Mouse (Mus musculus): Measurements from ENCODE around the gene Znhit2. TPM values are rescaled to one million over a fixed set of nuclear protein-coding genes. Genes with fewer than 3 reads are reported as not detected.
A peak's percentile ranks its signal among the peaks of the same experiment; 100 is the strongest.

Znhit2 gene
- polyA plus RNA-seq, 1 experiment from 2014 or later: 39.0 TPM

DNA sequence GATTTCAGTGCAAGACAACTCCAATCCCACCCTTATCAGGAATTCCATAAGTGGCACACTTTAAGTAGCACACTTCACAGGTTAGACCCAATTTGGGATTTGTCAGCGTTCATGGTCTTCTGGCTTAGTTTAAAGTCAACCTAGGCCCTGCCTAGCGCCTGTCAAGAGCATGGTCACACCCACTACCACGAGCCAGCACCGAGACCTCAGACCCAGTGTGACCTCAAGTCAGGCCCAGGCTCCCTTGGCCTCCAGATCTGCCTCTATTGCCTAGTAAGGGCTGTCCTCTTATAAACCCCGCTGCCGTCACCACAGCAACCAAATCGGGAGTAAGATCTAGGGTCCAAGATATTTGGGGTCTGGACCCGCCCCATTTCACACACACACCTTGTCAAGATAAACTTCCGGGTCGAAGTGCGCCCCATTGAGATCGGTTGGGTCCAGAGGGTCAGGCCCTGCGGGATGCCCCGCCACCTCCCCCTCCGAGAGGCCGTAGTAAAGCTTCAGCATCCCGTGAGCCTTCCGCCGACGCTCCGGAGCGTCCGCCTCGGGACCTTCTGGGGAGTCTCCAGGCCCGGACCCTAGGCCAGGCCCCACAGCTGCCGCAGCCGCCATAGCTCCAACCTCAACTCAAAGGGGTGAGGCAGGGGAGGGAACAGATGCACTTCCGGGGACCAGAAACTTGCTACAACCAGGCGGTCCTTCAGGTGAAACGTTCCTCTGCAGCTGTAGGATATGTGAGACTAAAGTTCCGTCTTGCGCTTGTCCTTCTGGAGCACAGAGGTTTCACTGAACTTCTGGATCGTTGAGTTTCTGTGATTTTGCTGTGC lies 15.8 kb downstream of the Znhit2 start, which contains the start of gene Vps51:
Gene Vps51 (minus strand): TSS at position 668 of the 830 bp plus-strand sequence.
- Histone ChIP-seq H3K4me3 (replicated peaks) (peak within 1 kb of the TSS; percentile 78), H3K36me3 (peaks cover 51% of the 10 kb centered on the region), H3K9me3 (no peaks in the 10 kb centered on the region), H3K27ac (peak within 1 kb of the TSS; percentile 80), H3K9ac (replicated peaks) (peak within 1 kb of the TSS; percentile 77), H3K4me2 (peak within 1 kb of the TSS; percentile 90), H3K27me3 (no peaks in the 10 kb centered on the region), H3K4me1 (replicated peaks) (peaks cover 14% of the 10 kb centered on the region)
- WGBS: 1% methylated on average over 33 of the region's 33 CpGs
- ATAC-seq (ENCODE audit: insufficient number of reproducible peaks, insufficient read depth, low FRiP score, low TSS enrichment, low read depth): peak; percentile 84

DNA sequence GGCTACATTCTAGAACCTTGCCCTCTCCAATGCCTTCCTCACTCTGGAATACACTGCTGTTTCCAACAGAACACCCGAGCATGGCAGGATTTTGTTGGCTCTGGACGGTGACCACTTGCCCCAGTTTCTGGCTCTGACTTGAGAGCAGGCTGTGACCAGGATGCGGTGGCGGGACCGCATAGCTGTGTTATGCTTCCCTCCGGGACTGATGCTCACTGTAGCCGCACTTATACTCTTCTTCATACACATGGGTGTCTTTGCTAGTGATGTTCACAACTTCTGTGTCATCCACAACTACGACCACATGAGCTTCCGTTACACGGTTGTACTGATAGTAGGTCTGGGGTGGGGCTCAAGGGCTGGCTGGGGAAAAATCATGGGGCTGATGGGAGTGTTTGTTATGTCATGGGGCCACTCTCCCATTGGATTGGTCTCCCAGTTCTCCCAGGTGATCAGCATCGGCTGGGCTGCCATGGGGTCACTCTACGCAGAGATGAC lies 19.0 kb downstream of the Znhit2 start, which contains the start of gene Tmem262:
Gene Tmem262 (plus strand): TSS at position 51 of the 498 bp plus-strand sequence.
- Histone ChIP-seq H3K9ac (replicated peaks) (no peak within 1 kb of the TSS), H3K4me1 (replicated peaks) (peaks cover 24% of the 10 kb centered on the region), H3K27ac (no peak within 1 kb of the TSS), H3K27me3 (no peaks in the 10 kb centered on the region), H3K36me3 (peaks cover 35% of the 10 kb centered on the region), H3K4me3 (replicated peaks) (no peak within 1 kb of the TSS), H3K4me2 (no peak within 1 kb of the TSS), H3K9me3 (no peaks in the 10 kb centered on the region)
- 92% methylated on average over 12 of the region's 12 CpGs for WGBS
- no peak for ATAC-seq (ENCODE audit: insufficient number of reproducible peaks, insufficient read depth, low FRiP score, low TSS enrichment, low read depth)

DNA sequence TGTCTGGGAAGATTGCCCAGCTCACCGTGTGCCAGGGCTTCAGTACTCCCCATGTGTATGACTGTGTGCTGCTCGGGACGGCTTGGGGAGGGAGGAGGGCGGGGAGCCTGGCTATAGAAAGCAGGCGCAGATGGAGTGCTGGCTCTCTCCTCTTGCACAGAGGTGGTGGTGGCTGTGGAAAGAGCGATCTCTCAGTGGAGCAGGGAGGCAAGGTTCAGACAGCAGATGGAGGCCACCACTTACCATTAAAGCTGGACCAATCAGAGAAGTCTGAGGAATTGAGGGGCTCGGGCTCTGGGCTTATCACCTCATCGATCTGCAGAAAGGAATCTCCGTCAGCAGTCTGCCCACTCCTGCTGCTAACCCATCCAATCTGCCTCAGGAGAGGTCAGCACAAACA lies 21.2 kb downstream of the Znhit2 start, which contains the start of gene Gm28374:
Gene Gm28374 (minus strand): TSS at position 101 of the 400 bp plus-strand sequence.
- Histone ChIP-seq H3K36me3 (peaks cover 43% of the 10 kb centered on the region), H3K9ac (replicated peaks) (no peak within 1 kb of the TSS)
- WGBS: 88% methylated on average over 9 of the region's 9 CpGs

DNA sequence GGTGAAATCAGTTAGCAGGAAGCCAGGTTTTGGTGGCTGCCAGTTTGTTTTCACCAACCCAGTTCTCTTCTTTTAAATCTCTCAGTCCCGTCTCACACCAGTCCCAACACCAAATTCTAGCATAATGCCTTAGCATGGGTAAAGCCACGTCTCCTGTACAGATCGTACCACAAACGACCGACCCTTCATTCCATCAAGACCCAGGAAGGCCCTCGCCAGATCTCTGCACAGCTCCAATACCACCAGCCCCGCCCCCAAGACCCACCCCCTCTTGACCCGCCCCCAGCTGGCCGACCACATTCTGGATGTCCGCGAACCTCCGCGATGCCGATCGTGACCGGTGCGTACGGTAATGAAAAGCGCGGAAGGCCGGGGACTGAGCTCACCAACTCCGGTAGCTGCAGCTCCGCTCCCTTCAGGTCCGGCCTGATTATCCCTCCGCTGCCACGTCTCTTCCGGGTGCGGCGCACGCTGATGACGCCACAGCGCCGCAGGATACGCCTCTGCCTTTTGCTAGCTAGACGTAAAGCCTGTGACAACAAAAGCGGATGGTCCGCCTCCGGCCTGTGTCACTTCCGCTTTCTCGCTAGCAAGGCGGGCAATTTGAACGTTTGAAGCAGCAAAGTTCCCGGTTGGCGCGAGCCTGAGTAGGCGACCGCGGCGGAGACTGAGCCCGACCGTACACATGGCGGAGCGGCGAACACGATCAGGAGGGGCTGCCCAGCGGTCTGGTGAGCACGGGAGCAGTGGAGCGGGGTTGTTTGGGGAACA lies 23.7 kb downstream of the Znhit2 start, which contains the start of the genes Zfpl1 and Cdca5:
Gene Zfpl1 (minus strand): TSS at position 479 of the 771 bp plus-strand sequence.
Gene Cdca5 (plus strand): TSS at position 506 of the 771 bp plus-strand sequence.
- Histone ChIP-seq H3K27ac (peak within 1 kb of the TSS; percentile 56), H3K9ac (replicated peaks) (peak within 1 kb of the TSS; percentile 70)

More for the DNA sequence above, 21.2 kb downstream of the Znhit2 start, which contains the start of gene Gm28374:
- H3K4me3 ChIP-seq (replicated peaks): no peak within 1 kb of the TSS
- ATAC-seq (ENCODE audit: insufficient number of reproducible peaks, insufficient read depth, low FRiP score, low TSS enrichment, low read depth): no peak
- H3K27me3 ChIP-seq: no peaks in the 10 kb centered on the region
- H3K27ac ChIP-seq: no peak within 1 kb of the TSS
- H3K4me2 ChIP-seq: no peak within 1 kb of the TSS
- peaks cover 24% of the 10 kb centered on the region for H3K4me1 ChIP-seq (replicated peaks)
- H3K9me3 ChIP-seq: no peaks in the 10 kb centered on the region

DNA sequence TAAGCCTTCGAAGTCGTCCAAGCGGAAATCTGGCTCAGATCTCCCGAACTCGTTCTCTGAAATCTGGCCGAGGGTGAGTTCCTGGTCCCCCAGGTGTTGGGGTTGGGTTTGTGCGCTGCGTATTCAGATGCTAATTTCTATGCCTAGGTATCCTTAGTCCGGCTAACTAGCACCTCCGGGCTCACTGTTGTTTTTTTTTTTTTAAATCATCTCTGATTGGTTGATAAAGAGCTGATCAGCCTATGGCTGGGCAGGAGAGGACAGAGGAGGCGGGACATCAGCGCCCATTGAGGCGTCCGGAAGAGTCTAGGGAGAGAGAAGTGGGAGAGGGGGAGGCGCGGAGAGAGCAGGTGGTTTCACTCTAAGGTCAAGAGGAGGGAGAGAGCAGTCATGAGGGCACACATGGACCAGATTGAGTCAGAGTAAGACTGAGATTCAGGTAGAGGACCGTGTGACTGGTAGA lies 24.5 kb downstream of the Znhit2 start:
- H3K4me3 ChIP-seq (replicated peaks): peak overlapping the region; percentile 81
- H3K27me3 ChIP-seq: no peaks in the 10 kb centered on the region
- WGBS: 1% methylated on average over 17 of the region's 17 CpGs
- H3K9me3 ChIP-seq: no peaks in the 10 kb centered on the region
- H3K36me3 ChIP-seq: peaks cover 67% of the 10 kb centered on the region
- ATAC-seq (ENCODE audit: insufficient number of reproducible peaks, insufficient read depth, low FRiP score, low TSS enrichment, low read depth): 0 out of 2 replicates have a peak, but pooled peaks have one; percentile 34
- peak overlapping the region; percentile 56 for H3K27ac ChIP-seq
- H3K4me2 ChIP-seq: peak overlapping the region; percentile 96
- H3K9ac ChIP-seq (replicated peaks): peak overlapping the region; percentile 70
- peaks cover 17% of the 10 kb centered on the region for H3K4me1 ChIP-seq (replicated peaks)

More for the DNA sequence above, 23.7 kb downstream of the Znhit2 start, which contains the start of the genes Zfpl1 and Cdca5:
- Histone ChIP-seq H3K4me2 (peak within 1 kb of the TSS; percentile 96), H3K27me3 (no peaks in the 10 kb centered on the region), H3K36me3 (peaks cover 67% of the 10 kb centered on the region), H3K9me3 (no peaks in the 10 kb centered on the region), H3K4me3 (replicated peaks) (peak within 1 kb of the TSS; percentile 81), H3K4me1 (replicated peaks) (peaks cover 17% of the 10 kb centered on the region)
- under 1% methylated on average over 58 of the region's 58 CpGs for WGBS
- ATAC-seq (ENCODE audit: insufficient number of reproducible peaks, insufficient read depth, low FRiP score, low TSS enrichment, low read depth): peak; percentile 89

DNA sequence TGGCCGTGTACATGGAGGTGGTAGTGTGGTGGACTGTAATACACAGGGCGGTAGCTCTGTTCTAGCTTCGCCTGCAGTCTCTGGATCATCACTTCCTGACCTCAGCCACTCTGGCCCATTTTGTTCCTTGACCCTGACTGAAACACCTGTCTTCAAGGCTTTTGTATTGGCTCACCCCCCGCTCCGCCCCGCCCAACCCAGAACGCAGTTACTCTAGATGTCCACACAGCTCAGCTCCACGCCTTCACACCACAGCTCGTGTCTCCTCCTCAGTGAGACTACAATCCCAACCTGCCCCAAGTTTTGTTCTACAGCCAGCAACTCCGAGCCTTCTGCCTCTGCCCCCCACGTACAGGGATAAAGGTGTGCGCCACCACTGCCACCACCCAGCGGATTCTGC lies 27.8 kb downstream of the Znhit2 start:
- ATAC-seq (ENCODE audit: insufficient number of reproducible peaks, insufficient read depth, low FRiP score, low TSS enrichment, low read depth): no peak
- 95% methylated on average over 13 of the region's 13 CpGs for WGBS

DNA sequence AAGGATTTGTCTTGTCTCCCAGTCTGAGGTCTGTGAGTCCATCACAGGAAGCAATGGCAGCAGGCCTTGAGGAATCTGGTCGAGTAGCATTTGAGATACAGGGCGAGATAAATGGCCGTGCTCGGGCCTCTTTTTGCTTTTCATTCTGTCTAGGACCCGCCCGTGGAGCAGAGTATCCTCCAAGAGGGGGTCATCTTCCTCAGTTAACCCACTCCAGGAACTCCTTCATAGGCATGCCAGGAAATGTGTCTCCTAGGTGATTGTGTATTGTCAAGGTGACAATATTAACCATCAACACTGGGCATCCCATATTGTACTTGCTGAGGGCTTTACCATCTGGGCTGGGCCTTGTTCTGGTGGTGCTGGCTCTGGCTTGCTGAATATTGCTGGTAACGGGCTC lies 33.1 kb downstream of the Znhit2 start, which contains the start of gene AC131692.1:
Gene AC131692.1 (plus strand): TSS at position 301 of the 400 bp plus-strand sequence.
- H3K27ac ChIP-seq: no peak within 1 kb of the TSS
- H3K9me3 ChIP-seq: no peaks in the 10 kb centered on the region
- ATAC-seq (ENCODE audit: insufficient number of reproducible peaks, insufficient read depth, low FRiP score, low TSS enrichment, low read depth): no peak
- peaks cover 78% of the 10 kb centered on the region for H3K36me3 ChIP-seq
- H3K4me3 ChIP-seq (replicated peaks): no peak within 1 kb of the TSS
- 92% methylated on average over 7 of the region's 7 CpGs for WGBS
- H3K4me2 ChIP-seq: no peak within 1 kb of the TSS
- H3K4me1 ChIP-seq (replicated peaks): no peaks in the 10 kb centered on the region
- no peaks in the 10 kb centered on the region for H3K27me3 ChIP-seq
- no peak within 1 kb of the TSS for H3K9ac ChIP-seq (replicated peaks)

More for the DNA sequence above, 27.8 kb downstream of the Znhit2 start:
- Histone ChIP-seq H3K4me2 (no peak overlapping the region), H3K4me3 (replicated peaks) (no peak overlapping the region), H3K27ac (no peak overlapping the region), H3K9me3 (no peaks in the 10 kb centered on the region), H3K27me3 (no peaks in the 10 kb centered on the region), H3K4me1 (replicated peaks) (peaks cover 11% of the 10 kb centered on the region), H3K9ac (replicated peaks) (no peak overlapping the region), H3K36me3 (peaks cover 70% of the 10 kb centered on the region)

DNA sequence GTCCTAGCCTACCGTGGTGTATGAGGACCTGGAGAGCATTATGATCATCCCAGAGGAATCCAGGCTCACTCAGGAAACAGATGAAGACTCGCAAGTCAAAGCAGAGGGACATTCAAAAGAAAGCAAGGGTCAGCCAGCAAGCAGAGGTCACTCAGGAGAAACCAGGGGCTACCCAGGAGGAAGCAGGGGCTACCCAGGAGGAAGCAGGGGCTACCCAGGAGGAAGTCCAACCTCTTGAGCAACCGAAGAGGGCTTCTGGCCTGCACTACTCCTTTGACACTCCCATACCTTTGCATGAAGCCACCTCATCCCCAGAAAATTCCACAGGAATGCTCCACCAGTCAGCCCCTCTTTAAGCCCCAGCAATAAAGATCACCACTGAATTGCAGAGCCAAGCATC lies 36.9 kb downstream of the Znhit2 start:
- Histone ChIP-seq H3K9me3 (no peaks in the 10 kb centered on the region), H3K36me3 (peaks cover 48% of the 10 kb centered on the region), H3K4me2 (no peak overlapping the region), H3K9ac (replicated peaks) (no peak overlapping the region), H3K27me3 (no peaks in the 10 kb centered on the region), H3K4me3 (replicated peaks) (no peak overlapping the region), H3K4me1 (replicated peaks) (no peaks in the 10 kb centered on the region), H3K27ac (no peak overlapping the region)
- ATAC-seq (ENCODE audit: insufficient number of reproducible peaks, insufficient read depth, low FRiP score, low TSS enrichment, low read depth): no peak
- 88% methylated on average over 3 of the region's 3 CpGs for WGBS

DNA sequence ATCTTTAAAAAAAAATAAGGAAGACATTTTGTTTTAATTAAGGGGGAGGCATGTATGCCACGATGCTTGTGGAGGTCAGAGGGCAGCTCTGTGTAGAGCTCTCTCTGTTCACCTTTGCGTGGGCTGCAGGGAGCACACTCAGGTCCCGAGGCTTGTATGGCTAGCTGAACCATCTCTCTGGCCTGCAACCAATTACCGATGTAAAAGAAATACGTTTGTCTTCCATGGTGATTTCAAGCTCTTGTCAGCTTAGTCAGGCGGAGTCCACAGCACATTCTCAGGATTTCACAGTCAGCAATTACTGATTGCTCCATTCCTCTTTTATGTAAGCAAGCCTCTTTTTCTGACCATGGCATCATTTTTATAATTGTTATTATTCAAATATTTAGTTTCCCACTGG lies 40.2 kb downstream of the Znhit2 start:
- Histone ChIP-seq H3K4me1 (replicated peaks) (no peaks in the 10 kb centered on the region), H3K4me3 (replicated peaks) (no peak overlapping the region), H3K4me2 (no peak overlapping the region), H3K27me3 (no peaks in the 10 kb centered on the region), H3K9ac (replicated peaks) (no peak overlapping the region), H3K9me3 (no peaks in the 10 kb centered on the region), H3K27ac (no peak overlapping the region), H3K36me3 (peaks cover 25% of the 10 kb centered on the region)
- 29% methylated on average over 6 of the region's 6 CpGs for WGBS
- ATAC-seq (ENCODE audit: insufficient number of reproducible peaks, insufficient read depth, low FRiP score, low TSS enrichment, low read depth): no peak

DNA sequence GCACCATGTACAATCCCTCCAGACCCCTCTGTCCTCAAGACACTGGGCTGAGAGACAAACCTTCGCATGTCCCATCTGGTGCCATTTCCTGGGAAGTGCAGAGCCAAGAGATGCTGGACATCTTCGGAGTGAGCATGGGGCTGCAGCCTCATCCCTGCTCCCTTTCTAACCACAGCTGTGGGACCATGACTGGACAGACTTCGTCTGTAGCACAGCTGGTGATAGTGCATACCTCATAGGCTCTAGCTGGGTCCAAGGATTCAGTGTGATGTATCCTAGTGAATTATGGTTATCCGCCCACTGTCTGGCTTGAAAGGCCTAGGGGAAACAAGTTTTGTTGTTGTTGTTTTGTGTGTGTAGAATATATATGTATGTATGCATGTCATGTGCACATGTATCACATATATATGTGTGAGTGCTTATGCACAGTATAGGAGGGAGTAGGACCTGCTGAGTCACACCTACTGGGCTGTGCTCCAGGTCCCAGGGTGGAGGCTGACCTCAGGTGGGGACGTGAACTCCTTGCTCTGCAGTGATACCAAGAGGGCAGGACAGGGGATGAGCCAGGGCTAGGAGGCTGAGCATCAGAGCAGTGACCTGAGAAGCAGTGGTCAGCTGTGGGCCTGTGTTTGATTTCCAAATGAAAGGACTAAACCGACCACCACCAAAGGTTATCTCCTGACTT lies 41.3 kb downstream of the Znhit2 start:
- H3K27ac ChIP-seq: no peak overlapping the region
- H3K4me2 ChIP-seq: no peak overlapping the region
- peaks cover 16% of the 10 kb centered on the region for H3K36me3 ChIP-seq
- H3K9ac ChIP-seq (replicated peaks): no peak overlapping the region
- 84% methylated on average over 6 of the region's 6 CpGs for WGBS
- H3K27me3 ChIP-seq: no peaks in the 10 kb centered on the region
- no peak for ATAC-seq (ENCODE audit: insufficient number of reproducible peaks, insufficient read depth, low FRiP score, low TSS enrichment, low read depth)
- no peaks in the 10 kb centered on the region for H3K9me3 ChIP-seq
- no peak overlapping the region for H3K4me3 ChIP-seq (replicated peaks)
- H3K4me1 ChIP-seq (replicated peaks): no peaks in the 10 kb centered on the region

Data from limb, embryonic 12.5 days (tissue).